Mouse (Mus musculus) small intestine, adult 2 months (tissue): ENCODE results near the gene Eid2.

ENCODE experiments used
- CTCF ChIP-seq: fragments of 200-500 bp; IDR thresholded peaks from 2 replicates; pipeline ENCODE4 v1.5.1; 2012; ENCODE audit warnings: low read depth, mild to moderate bottlenecking, control low read depth, inconsistent platforms, low read length, moderate library complexity, mixed read lengths; ENCODE audit not compliant: insufficient replicate concordance, insufficient read length; ENCODE audit errors: extremely low read depth
- POLR2A ChIP-seq: fragments of 200-500 bp; IDR thresholded peaks from 2 replicates; pipeline ENCODE4 v1.6.1; 2012; ENCODE audit warnings: low read depth, mild to moderate bottlenecking, control low read depth, inconsistent platforms, low read length, moderate library complexity

- TF ChIP-seq POLR2A, result no peak
- no peak for TF ChIP-seq CTCF
Observed at GRCm38 (mm10) chr7:28248957-28249356, 18.7 kb upstream of the Eid2 start.
